Mouse (Mus musculus): ENCODE results near the gene Fbxo3. TPM values are rescaled to one million over a fixed set of nuclear protein-coding genes. Genes with fewer than 3 reads are reported as not detected.
"Not testable (repeated sequence)": the region's sequence is repeated elsewhere in the genome, so short reads cannot be mapped to it uniquely, and the experiment has no call there.

Fbxo3 gene
- polyA plus RNA-seq, 1 experiment, result 41.1 TPM

GRCm38 (mm10) chr2:104059786-104060185, 32.3 kb downstream of the Fbxo3 start:
- H3K9me3 ChIP-seq (replicated peaks; ENCODE audit: control insufficient read depth, insufficient read depth, low read length, poor library complexity, severe bottlenecking), result no peaks in the 10 kb centered on the region
- no peaks in the 10 kb centered on the region for H3K4me1 ChIP-seq (ENCODE audit: control insufficient read depth, insufficient read depth, low read length)
- H3K27me3 ChIP-seq (ENCODE audit: control insufficient read depth, insufficient read depth, low read length, poor library complexity, severe bottlenecking), result no peaks in the 10 kb centered on the region
- no peak overlapping the region for H3K4me3 ChIP-seq (ENCODE audit: low read depth, low read length)
- no peaks in the 10 kb centered on the region for H3K36me3 ChIP-seq (ENCODE audit: control insufficient read depth, insufficient read depth, low read length, poor library complexity, severe bottlenecking)
- TF ChIP-seq CTCF (IDR thresholded peaks at IDR 0.05; ENCODE audit: low read depth, low read length), result no peak
- TF ChIP-seq EP300 (IDR thresholded peaks at IDR 0.05; ENCODE audit: insufficient read depth, low read depth, low read length), result no peak
- no peak for TF ChIP-seq POLR2A (IDR thresholded peaks at IDR 0.05; ENCODE audit: insufficient read depth, low read length)
- H3K9ac ChIP-seq (ENCODE audit: low read depth, poor library complexity, severe bottlenecking), result no peak overlapping the region
- no peak overlapping the region for H3K27ac ChIP-seq (ENCODE audit: insufficient read depth, low read length)

GRCm38 (mm10) chr2:104060996-104061395, 33.5 kb downstream of the Fbxo3 start:
- Histone ChIP-seq H3K9me3 (replicated peaks; ENCODE audit: control insufficient read depth, insufficient read depth, low read length, poor library complexity, severe bottlenecking) (no peaks in the 10 kb centered on the region), H3K27me3 (ENCODE audit: control insufficient read depth, insufficient read depth, low read length, poor library complexity, severe bottlenecking) (no peaks in the 10 kb centered on the region), H3K9ac (ENCODE audit: low read depth, poor library complexity, severe bottlenecking) (no peak overlapping the region), H3K27ac (ENCODE audit: insufficient read depth, low read length) (no peak overlapping the region), H3K4me1 (ENCODE audit: control insufficient read depth, insufficient read depth, low read length) (no peaks in the 10 kb centered on the region), H3K36me3 (ENCODE audit: control insufficient read depth, insufficient read depth, low read length, poor library complexity, severe bottlenecking) (no peaks in the 10 kb centered on the region), H3K4me3 (ENCODE audit: low read depth, low read length) (no peak overlapping the region)
- TF ChIP-seq EP300 (IDR thresholded peaks at IDR 0.05; ENCODE audit: insufficient read depth, low read depth, low read length) (no peak), POLR2A (IDR thresholded peaks at IDR 0.05; ENCODE audit: insufficient read depth, low read length) (no peak), CTCF (IDR thresholded peaks at IDR 0.05; ENCODE audit: low read depth, low read length) (no peak)

- no peak overlapping the region for H3K9ac ChIP-seq (ENCODE audit: low read depth, poor library complexity, severe bottlenecking)
- no peak overlapping the region for H3K27ac ChIP-seq (ENCODE audit: insufficient read depth, low read length)
- H3K4me1 ChIP-seq (ENCODE audit: control insufficient read depth, insufficient read depth, low read length), result no peaks in the 10 kb centered on the region
- no peaks in the 10 kb centered on the region for H3K27me3 ChIP-seq (ENCODE audit: control insufficient read depth, insufficient read depth, low read length, poor library complexity, severe bottlenecking)
- TF ChIP-seq POLR2A (IDR thresholded peaks at IDR 0.05; ENCODE audit: insufficient read depth, low read length), result no peak
- TF ChIP-seq CTCF (IDR thresholded peaks at IDR 0.05; ENCODE audit: low read depth, low read length), result no peak
- TF ChIP-seq EP300 (IDR thresholded peaks at IDR 0.05; ENCODE audit: insufficient read depth, low read depth, low read length), result no peak
- H3K9me3 ChIP-seq (replicated peaks; ENCODE audit: control insufficient read depth, insufficient read depth, low read length, poor library complexity, severe bottlenecking), result no peaks in the 10 kb centered on the region
- no peaks in the 10 kb centered on the region for H3K36me3 ChIP-seq (ENCODE audit: control insufficient read depth, insufficient read depth, low read length, poor library complexity, severe bottlenecking)
- H3K4me3 ChIP-seq (ENCODE audit: low read depth, low read length), result no peak overlapping the region
These were observed 35.1 kb downstream of the Fbxo3 start for GRCm38 (mm10) chr2:104062665-104063064.

GRCm38 (mm10) chr2:104064152-104064551, 36.6 kb downstream of the Fbxo3 start:
- Histone ChIP-seq H3K36me3 (ENCODE audit: control insufficient read depth, insufficient read depth, low read length, poor library complexity, severe bottlenecking) (no peaks in the 10 kb centered on the region), H3K27me3 (ENCODE audit: control insufficient read depth, insufficient read depth, low read length, poor library complexity, severe bottlenecking) (no peaks in the 10 kb centered on the region), H3K9ac (ENCODE audit: low read depth, poor library complexity, severe bottlenecking) (no peak overlapping the region), H3K9me3 (replicated peaks; ENCODE audit: control insufficient read depth, insufficient read depth, low read length, poor library complexity, severe bottlenecking) (no peaks in the 10 kb centered on the region), H3K27ac (ENCODE audit: insufficient read depth, low read length) (no peak overlapping the region), H3K4me3 (ENCODE audit: low read depth, low read length) (no peak overlapping the region), H3K4me1 (ENCODE audit: control insufficient read depth, insufficient read depth, low read length) (no peaks in the 10 kb centered on the region)
- no peak for TF ChIP-seq CTCF (IDR thresholded peaks at IDR 0.05; ENCODE audit: low read depth, low read length)
- TF ChIP-seq POLR2A (IDR thresholded peaks at IDR 0.05; ENCODE audit: insufficient read depth, low read length), result no peak
- TF ChIP-seq EP300 (IDR thresholded peaks at IDR 0.05; ENCODE audit: insufficient read depth, low read depth, low read length), result no peak

- H3K27ac ChIP-seq (ENCODE audit: insufficient read depth, low read length); H3K4me3 ChIP-seq (ENCODE audit: low read depth, low read length); H3K9ac ChIP-seq (ENCODE audit: low read depth, poor library complexity, severe bottlenecking); H3K36me3 ChIP-seq (ENCODE audit: control insufficient read depth, insufficient read depth, low read length, poor library complexity, severe bottlenecking); H3K27me3 ChIP-seq (ENCODE audit: control insufficient read depth, insufficient read depth, low read length, poor library complexity, severe bottlenecking); H3K4me1 ChIP-seq (ENCODE audit: control insufficient read depth, insufficient read depth, low read length); H3K9me3 ChIP-seq (replicated peaks; ENCODE audit: control insufficient read depth, insufficient read depth, low read length, poor library complexity, severe bottlenecking): not testable (repeated sequence)
These were observed 38.0 kb downstream of the Fbxo3 start, which contains the start of gene Gm10912 for GRCm38 (mm10) chr2:104065526-104065925. Gene Gm10912, plus strand, starts transcription at chr2:104065826.

GRCm38 (mm10) chr2:104068450-104068849, 40.9 kb downstream of the Fbxo3 start, which contains the start of gene Gm10799:
Gene Gm10799, minus strand, starts transcription at chr2:104068550.
- not testable (repeated sequence) for H3K9me3 ChIP-seq (replicated peaks; ENCODE audit: control insufficient read depth, insufficient read depth, low read length, poor library complexity, severe bottlenecking); H3K4me1 ChIP-seq (ENCODE audit: control insufficient read depth, insufficient read depth, low read length); H3K27ac ChIP-seq (ENCODE audit: insufficient read depth, low read length); H3K27me3 ChIP-seq (ENCODE audit: control insufficient read depth, insufficient read depth, low read length, poor library complexity, severe bottlenecking); H3K9ac ChIP-seq (ENCODE audit: low read depth, poor library complexity, severe bottlenecking); H3K36me3 ChIP-seq (ENCODE audit: control insufficient read depth, insufficient read depth, low read length, poor library complexity, severe bottlenecking); H3K4me3 ChIP-seq (ENCODE audit: low read depth, low read length)

All from ES-Bruce4 (cell line).